Mouse (Mus musculus): Measurements from ENCODE around the gene Cacng7. TPM values are rescaled to one million over a fixed set of nuclear protein-coding genes. Genes with fewer than 3 reads are reported as not detected.
"Not testable (repeated sequence)": the region's sequence is repeated elsewhere in the genome, so short reads cannot be mapped to it uniquely, and the experiment has no call there.

The Cacng7 gene
- polyA plus RNA-seq, 1 experiment from 2014 or later: 4.6 TPM

- H3K4me3 ChIP-seq (ENCODE audit: low read depth, low read length): no peak overlapping the region
- no peaks in the 10 kb centered on the region for H3K4me1 ChIP-seq (replicated peaks; ENCODE audit: control insufficient read depth, insufficient read depth, low read length)
- peak; percentile 24 for DNase-seq (ENCODE audit: low spot score)
- no peaks in the 10 kb centered on the region for H3K9me3 ChIP-seq (ENCODE audit: control insufficient read depth, low read length)
- no peak overlapping the region for H3K27ac ChIP-seq (ENCODE audit: low read depth, low read length)
- H3K36me3 ChIP-seq (ENCODE audit: control insufficient read depth, insufficient read depth, low read length): no peaks in the 10 kb centered on the region
- H3K4me2 ChIP-seq (replicated peaks; ENCODE audit: low read depth, low read length): no peak overlapping the region
- no peaks in the 10 kb centered on the region for H3K27me3 ChIP-seq (ENCODE audit: control insufficient read depth, insufficient read depth, low read length)
- WGBS: 27% methylated on average over 7 of the region's 7 CpGs
- H3K9ac ChIP-seq (ENCODE audit: low read depth, low read length): no peak overlapping the region
- peak; percentile 83 for ATAC-seq (ENCODE audit: low FRiP score)
Measured at GRCm38 (mm10) chr7:3397797-3398196, 65.0 kb downstream of the Cacng7 start.

GRCm38 (mm10) chr7:3398363-3398762 lies 65.6 kb downstream of the Cacng7 start:
- H3K27me3 ChIP-seq (ENCODE audit: control insufficient read depth, insufficient read depth, low read length); H3K4me3 ChIP-seq (ENCODE audit: low read depth, low read length); H3K4me2 ChIP-seq (replicated peaks; ENCODE audit: low read depth, low read length); H3K9ac ChIP-seq (ENCODE audit: low read depth, low read length); ATAC-seq (ENCODE audit: low FRiP score); H3K36me3 ChIP-seq (ENCODE audit: control insufficient read depth, insufficient read depth, low read length); H3K4me1 ChIP-seq (replicated peaks; ENCODE audit: control insufficient read depth, insufficient read depth, low read length); H3K27ac ChIP-seq (ENCODE audit: low read depth, low read length); H3K9me3 ChIP-seq (ENCODE audit: control insufficient read depth, low read length); DNase-seq (ENCODE audit: low spot score): not testable (repeated sequence)
- WGBS: 97% methylated on average over 8 of the region's 8 CpGs

GRCm38 (mm10) chr7:3399937-3400336 lies 67.2 kb downstream of the Cacng7 start:
- Histone ChIP-seq H3K4me3 (ENCODE audit: low read depth, low read length) (no peak overlapping the region), H3K9me3 (ENCODE audit: control insufficient read depth, low read length) (no peaks in the 10 kb centered on the region), H3K4me2 (replicated peaks; ENCODE audit: low read depth, low read length) (no peak overlapping the region), H3K4me1 (replicated peaks; ENCODE audit: control insufficient read depth, insufficient read depth, low read length) (no peaks in the 10 kb centered on the region), H3K27ac (ENCODE audit: low read depth, low read length) (no peak overlapping the region), H3K9ac (ENCODE audit: low read depth, low read length) (no peak overlapping the region), H3K27me3 (ENCODE audit: control insufficient read depth, insufficient read depth, low read length) (no peaks in the 10 kb centered on the region), H3K36me3 (ENCODE audit: control insufficient read depth, insufficient read depth, low read length) (no peaks in the 10 kb centered on the region)
- ATAC-seq (ENCODE audit: low FRiP score) (no peak), DNase-seq (ENCODE audit: low spot score) (no peak)

GRCm38 (mm10) chr7:3409729-3410520 lies 77.2 kb downstream of the Cacng7 start:
- H3K27me3 ChIP-seq (ENCODE audit: control insufficient read depth, insufficient read depth, low read length): peaks cover 28% of the 10 kb centered on the region
- H3K4me2 ChIP-seq (replicated peaks; ENCODE audit: low read depth, low read length): no peak overlapping the region
- no peak overlapping the region for H3K4me3 ChIP-seq (ENCODE audit: low read depth, low read length)
- H3K9me3 ChIP-seq (ENCODE audit: control insufficient read depth, low read length): no peaks in the 10 kb centered on the region
- H3K4me1 ChIP-seq (replicated peaks; ENCODE audit: control insufficient read depth, insufficient read depth, low read length): 0 out of 2 replicates have a peak, but pooled peaks cover 4% of the 10 kb centered on the region
- DNase-seq (ENCODE audit: low spot score) (peak; percentile 4), ATAC-seq (ENCODE audit: low FRiP score) (no peak)
- 66% methylated on average over 11 of the region's 11 CpGs for WGBS
- no peak overlapping the region for H3K9ac ChIP-seq (ENCODE audit: low read depth, low read length)
- no peak overlapping the region for H3K27ac ChIP-seq (ENCODE audit: low read depth, low read length)
- H3K36me3 ChIP-seq (ENCODE audit: control insufficient read depth, insufficient read depth, low read length): no peaks in the 10 kb centered on the region

GRCm38 (mm10) chr7:3411160-3411941 lies 78.6 kb downstream of the Cacng7 start:
- WGBS: under 1% methylated on average over 33 of the region's 33 CpGs
- Histone ChIP-seq H3K27ac (ENCODE audit: low read depth, low read length) (no peak overlapping the region), H3K36me3 (ENCODE audit: control insufficient read depth, insufficient read depth, low read length) (no peaks in the 10 kb centered on the region), H3K4me3 (ENCODE audit: low read depth, low read length) (peak overlapping the region; percentile 42), H3K9me3 (ENCODE audit: control insufficient read depth, low read length) (no peaks in the 10 kb centered on the region), H3K4me1 (replicated peaks; ENCODE audit: control insufficient read depth, insufficient read depth, low read length) (0 out of 2 replicates have a peak, but pooled peaks cover 4% of the 10 kb centered on the region), H3K4me2 (replicated peaks; ENCODE audit: low read depth, low read length) (peak overlapping the region; percentile 75), H3K27me3 (ENCODE audit: control insufficient read depth, insufficient read depth, low read length) (peaks cover 40% of the 10 kb centered on the region), H3K9ac (ENCODE audit: low read depth, low read length) (0 out of 2 replicates have a peak overlapping the region, but pooled peaks have one; percentile 23)
- peak; percentile 84 for DNase-seq (ENCODE audit: low spot score)
- ATAC-seq (ENCODE audit: low FRiP score): peak; percentile 94

- Histone ChIP-seq H3K9me3 (ENCODE audit: control insufficient read depth, low read length) (no peaks in the 10 kb centered on the region), H3K27me3 (ENCODE audit: control insufficient read depth, insufficient read depth, low read length) (peaks cover 45% of the 10 kb centered on the region), H3K4me2 (replicated peaks; ENCODE audit: low read depth, low read length) (peak overlapping the region; percentile 75), H3K9ac (ENCODE audit: low read depth, low read length) (0 out of 2 replicates have a peak overlapping the region, but pooled peaks have one; percentile 32), H3K4me1 (replicated peaks; ENCODE audit: control insufficient read depth, insufficient read depth, low read length) (0 out of 2 replicates have a peak, but pooled peaks cover 4% of the 10 kb centered on the region), H3K4me3 (ENCODE audit: low read depth, low read length) (peak overlapping the region; percentile 42), H3K27ac (ENCODE audit: low read depth, low read length) (no peak overlapping the region), H3K36me3 (ENCODE audit: control insufficient read depth, insufficient read depth, low read length) (no peaks in the 10 kb centered on the region)
- DNase-seq (ENCODE audit: low spot score) (peak; percentile 64), ATAC-seq (ENCODE audit: low FRiP score) (no peak)
- WGBS: 2% methylated on average over 20 of the region's 20 CpGs
Measured at GRCm38 (mm10) chr7:3412036-3412435, 79.3 kb downstream of the Cacng7 start.

GRCm38 (mm10) chr7:3414888-3415287 lies 82.1 kb downstream of the Cacng7 start:
- ATAC-seq (ENCODE audit: low FRiP score) (0 out of 2 replicates have a peak, but pooled peaks have one; percentile 11), DNase-seq (ENCODE audit: low spot score) (peak; percentile 68)
- Histone ChIP-seq H3K4me3 (ENCODE audit: low read depth, low read length) (peak overlapping the region; percentile 53), H3K4me2 (replicated peaks; ENCODE audit: low read depth, low read length) (peak overlapping the region; percentile 96), H3K27ac (ENCODE audit: low read depth, low read length) (no peak overlapping the region), H3K9me3 (ENCODE audit: control insufficient read depth, low read length) (no peaks in the 10 kb centered on the region), H3K36me3 (ENCODE audit: control insufficient read depth, insufficient read depth, low read length) (no peaks in the 10 kb centered on the region), H3K4me1 (replicated peaks; ENCODE audit: control insufficient read depth, insufficient read depth, low read length) (0 out of 2 replicates have a peak, but pooled peaks cover 4% of the 10 kb centered on the region), H3K27me3 (ENCODE audit: control insufficient read depth, insufficient read depth, low read length) (peaks cover 49% of the 10 kb centered on the region), H3K9ac (ENCODE audit: low read depth, low read length) (peak overlapping the region; percentile 65)
- WGBS: 2% methylated on average over 36 of the region's 47 CpGs

GRCm38 (mm10) chr7:3415378-3415777 lies 82.6 kb downstream of the Cacng7 start:
- under 1% methylated on average over 25 of the region's 60 CpGs for WGBS
- Histone ChIP-seq H3K27me3 (ENCODE audit: control insufficient read depth, insufficient read depth, low read length) (peaks cover 51% of the 10 kb centered on the region), H3K36me3 (ENCODE audit: control insufficient read depth, insufficient read depth, low read length) (no peaks in the 10 kb centered on the region), H3K27ac (ENCODE audit: low read depth, low read length) (no peak overlapping the region), H3K4me3 (ENCODE audit: low read depth, low read length) (peak overlapping the region; percentile 53), H3K4me2 (replicated peaks; ENCODE audit: low read depth, low read length) (peak overlapping the region; percentile 96), H3K4me1 (replicated peaks; ENCODE audit: control insufficient read depth, insufficient read depth, low read length) (0 out of 2 replicates have a peak, but pooled peaks cover 4% of the 10 kb centered on the region), H3K9me3 (ENCODE audit: control insufficient read depth, low read length) (no peaks in the 10 kb centered on the region), H3K9ac (ENCODE audit: low read depth, low read length) (peak overlapping the region; percentile 65)
- ATAC-seq (ENCODE audit: low FRiP score): peak; percentile 21; the same call in 1 of the 2 replicates
- peak; percentile 43 for DNase-seq (ENCODE audit: low spot score)
